Mouse (Mus musculus) B cell, adult 67 days (primary cell): ENCODE results near the gene Golt1a. TPM values are rescaled to one million over a fixed set of nuclear protein-coding genes. Genes with fewer than 3 reads are reported as not detected.

Experiments
- total RNA-seq, 2 experiments: library from RNA; stranded (reverse); gene quantifications; 4 replicates each; pipeline ENCODE4 v1.2.4; 2023

The Golt1a gene
- total RNA-seq, result not detected

DNA sequence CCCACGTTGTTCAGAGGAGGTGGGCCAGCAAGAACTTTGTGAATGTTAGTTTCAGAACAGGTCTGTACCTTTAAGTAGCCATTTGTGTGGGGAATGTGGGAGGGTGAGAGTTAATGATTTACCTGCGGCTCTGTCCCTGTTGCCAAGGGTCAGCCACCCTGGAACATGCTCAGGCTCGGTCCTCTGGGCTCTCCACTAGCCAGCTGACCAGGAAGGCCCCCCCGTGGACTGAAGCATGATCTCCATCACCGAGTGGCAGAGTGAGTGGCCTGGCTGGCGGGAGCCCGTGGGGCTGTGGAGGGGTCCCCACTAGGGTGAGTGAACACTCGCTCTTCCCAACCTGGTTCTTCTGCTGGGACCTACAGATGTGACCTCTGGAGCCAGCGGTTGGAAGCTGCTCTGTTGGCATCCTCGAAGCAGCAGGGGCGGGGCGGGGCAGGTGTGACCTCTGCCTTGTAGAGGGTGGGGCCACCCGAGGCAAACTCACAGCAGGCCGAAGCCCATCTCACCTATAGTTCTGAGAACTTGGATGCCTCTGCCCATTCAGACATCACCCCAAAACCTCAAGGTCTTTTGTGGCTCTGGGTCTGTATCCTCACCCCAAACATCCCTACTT lies at the start of gene Golt1a:
TSS of gene Golt1a (plus strand) at position 149 of the 616 bp plus-strand sequence.

DNA sequence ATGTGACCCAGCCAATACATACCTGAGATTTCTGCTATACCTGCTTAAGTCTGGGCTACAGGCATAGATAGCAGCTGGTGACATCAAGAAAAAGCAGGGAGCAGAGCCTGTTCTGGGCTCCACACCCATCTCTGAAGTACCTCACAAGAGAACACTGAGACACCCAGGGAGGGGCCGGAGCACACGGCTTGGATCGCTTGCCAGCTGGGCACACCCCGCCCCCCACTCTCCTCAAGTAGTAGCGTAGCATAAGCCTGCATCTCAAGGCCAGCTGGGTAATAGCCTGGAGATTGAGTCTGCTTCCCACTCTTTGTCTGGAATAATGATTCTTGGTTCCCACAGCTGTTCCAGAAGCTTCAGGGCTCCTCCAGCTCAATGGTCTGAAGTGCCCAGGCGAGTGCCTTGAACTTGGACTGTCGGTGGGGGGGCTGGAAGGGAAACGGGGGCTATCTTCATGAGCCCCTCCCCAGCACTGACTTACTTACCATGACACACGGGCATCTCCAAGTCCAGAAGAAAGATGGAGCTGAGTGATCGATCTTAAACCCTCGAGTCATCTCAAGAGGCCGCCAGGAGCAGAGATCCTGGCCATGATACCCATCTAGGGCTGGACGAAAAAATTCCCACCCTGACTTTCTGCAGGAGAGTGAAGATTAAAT lies 11.8 kb downstream of the Golt1a start, which contains the start of gene Kiss1:
TSS of gene Kiss1 (plus strand) at position 609 of the 659 bp plus-strand sequence.

DNA sequence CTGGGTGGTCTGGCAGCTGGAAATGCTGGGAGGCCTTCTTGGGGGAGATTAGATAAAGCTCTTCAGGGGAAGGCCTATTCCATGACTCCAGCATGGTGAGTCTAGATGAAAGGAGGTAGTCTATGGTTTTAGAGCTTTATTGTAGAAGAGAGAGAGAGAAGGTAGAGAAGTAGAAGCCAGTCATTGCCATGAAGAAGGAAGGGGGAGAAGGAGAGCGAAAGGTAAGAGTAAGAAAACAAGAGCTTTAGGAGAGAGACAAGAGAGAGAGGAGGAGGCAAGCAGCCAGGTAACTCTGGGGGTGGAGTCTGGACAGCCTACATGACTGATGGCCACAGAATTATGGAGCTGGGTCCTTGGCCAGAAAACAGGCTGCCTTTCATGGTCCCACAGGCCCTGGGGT lies 40.6 kb downstream of the Golt1a start, which contains the start of gene Ren1:
TSS of gene Ren1 (plus strand) at position 301 of the 400 bp plus-strand sequence.

DNA sequence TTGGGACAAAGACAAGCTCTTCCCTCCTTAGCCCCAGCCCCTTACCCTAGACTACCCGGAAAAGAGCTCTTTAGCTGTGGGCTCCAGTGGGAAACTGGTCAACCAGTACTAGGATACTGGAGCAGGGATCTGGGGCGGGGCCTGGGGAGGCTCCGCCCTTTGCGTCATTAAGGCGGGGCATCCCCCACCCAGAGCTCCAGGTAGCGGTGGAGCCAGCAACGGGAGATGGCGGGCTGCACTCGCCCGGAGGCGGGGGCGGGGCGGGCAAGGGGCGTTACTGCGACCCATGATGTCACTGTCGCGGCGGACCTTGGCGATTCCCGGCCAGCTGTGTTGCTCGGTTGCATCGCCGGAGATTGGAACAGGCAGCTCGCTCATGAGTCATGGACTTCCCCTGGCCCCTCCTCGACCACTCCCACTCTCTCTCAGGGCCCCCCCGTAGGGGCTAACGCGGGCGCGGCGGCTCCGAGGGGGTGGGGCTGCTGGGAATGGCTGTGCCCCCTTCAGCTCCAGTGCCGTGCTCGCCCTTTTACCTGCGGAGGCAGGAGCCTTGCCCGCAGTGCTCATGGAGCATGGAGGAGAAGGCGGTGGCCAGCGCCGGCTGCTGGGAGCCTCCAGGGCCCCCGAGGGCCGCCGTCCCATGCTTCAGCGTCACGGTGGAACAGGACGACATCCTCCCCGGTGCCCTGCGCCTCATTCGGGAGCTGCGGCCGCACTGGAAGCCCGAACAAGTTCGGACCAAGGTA lies 53.8 kb downstream of the Golt1a start, which contains the start of gene Etnk2:
TSS of gene Etnk2 (plus strand) at position 297 of the 746 bp plus-strand sequence.

Other genes with a start within 250 kb of the Golt1a start
- 10 to 100 TPM; 88.3 to 90.4 TPM for gene Ppp1r15b, start 178.7 kb upstream of the Golt1a start, total RNA-seq
- gene Plekha6, start 145.6 kb upstream of the Golt1a start, total RNA-seq, result 1 to 10 TPM; 3.5 to 6.8 TPM
- gene Kiss1, start 12.1 kb downstream of the Golt1a start, total RNA-seq, result not detected
- gene Ren1, start 40.7 kb downstream of the Golt1a start, total RNA-seq, result not detected
- gene Etnk2, start 53.8 kb downstream of the Golt1a start, total RNA-seq, result not detected
- 1 to 10 TPM in 1 of 2 experiments, under 1 TPM in 1; 0.78 to 1.9 TPM for gene Sox13, start 114.6 kb downstream of the Golt1a start, total RNA-seq